In the genomic region with DNA sequence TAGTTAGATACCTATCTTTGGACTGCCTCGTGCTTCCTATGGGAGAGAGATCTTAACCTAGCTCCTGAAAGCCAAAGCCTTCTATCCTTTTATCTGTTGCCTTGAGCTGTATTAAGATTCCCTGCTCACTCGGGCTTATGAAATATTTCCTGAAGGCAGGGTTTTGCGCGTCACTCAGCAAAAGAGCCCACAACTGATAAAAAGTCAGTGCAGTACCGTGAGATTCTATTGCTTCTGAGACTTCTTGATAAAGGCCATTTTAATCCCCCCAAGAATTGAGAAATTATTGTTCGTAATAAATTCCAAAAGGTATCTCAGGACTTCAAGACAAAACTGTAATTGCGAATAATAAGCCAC, we compare ENCODE assay signal across 8 mouse cellular contexts. TPM values are rescaled to one million over a fixed set of nuclear protein-coding genes. Genes with fewer than 3 reads are reported as not detected.
DNase-seq lines count a peak whose midpoint lies in the region; ATAC-seq and TF ChIP-seq lines count a peak whose summit lies in the region.

No protein-coding gene starts in this region.

- peak overlapping the region; percentile 70 for H3K4me3 ChIP-seq in left cerebral cortex, adult 2 months
- H3K4me3 ChIP-seq in cortical plate, adult 2 months (ENCODE audit: insufficient read depth, low read length): peak overlapping the region; percentile 91
- H3K4me3 ChIP-seq in intestine, embryonic 15.5 days (replicated peaks): peak overlapping the region; percentile 53
- H3K4me3 ChIP-seq in neural tube, embryonic 12.5 days: peak overlapping the region; percentile 54

- DNase-seq in left cerebral cortex, adult 2 months (ENCODE audit: extremely low spot score in 1 of 2, low spot score in 2 of 2): no peak
- DNase-seq in left cerebral cortex, postnatal 36 days (ENCODE audit: low spot score in 2 of 2): no peak
- no peak for DNase-seq in cerebellum, adult 9-10 months
- no peak for DNase-seq in adrenal gland, adult 8-10 months
- DNase-seq in lung, postnatal 36 days: no peak

- peaks cover 3% of the 10 kb centered on the region; the same call in 1 of the 2 replicates for H3K27me3 ChIP-seq in intestine, embryonic 15.5 days (replicated peaks)
- H3K27me3 ChIP-seq in neural tube, embryonic 12.5 days (replicated peaks): peaks cover 11% of the 10 kb centered on the region

- peak overlapping the region; percentile 53 for H3K9ac ChIP-seq in intestine, embryonic 15.5 days
- H3K9ac ChIP-seq in neural tube, embryonic 12.5 days: peak overlapping the region; percentile 44; the same call in 1 of the 2 replicates

- intact Hi-C loops in left cerebral cortex, adult 2 months (cut with DNase I): loop anchor here (2.0 to 10.0 kb wide), 2 partner anchors 86 to 294 kb away; a partner anchor contains a TSS
- intact Hi-C loops in left cerebral cortex, postnatal 36 days (cut with DNase I): no loop called here

- no peak for TF ChIP-seq POLR2A in cortical plate, adult 2 months (IDR thresholded peaks at IDR 0.05; ENCODE audit: extremely low read depth, insufficient read depth, low read length)

- 38% methylated on average over 7 of the region's 7 CpGs for WGBS in intestine, embryonic 15.5 days
- 43% methylated on average over 7 of the region's 7 CpGs for WGBS in neural tube, embryonic 12.5 days

- peak overlapping the region; percentile 97 for H3K27ac ChIP-seq in left cerebral cortex, adult 2 months
- peak overlapping the region; percentile 98 for H3K27ac ChIP-seq in cortical plate, adult 2 months (ENCODE audit: insufficient read depth, low read length)
- peak overlapping the region; percentile 72 for H3K27ac ChIP-seq in intestine, embryonic 15.5 days
- H3K27ac ChIP-seq in neural tube, embryonic 12.5 days: peak overlapping the region; percentile 57; the same call in 1 of the 2 replicates

- H3K4me2 ChIP-seq in intestine, embryonic 15.5 days (replicated peaks): peak overlapping the region; percentile 56
- H3K4me2 ChIP-seq in neural tube, embryonic 12.5 days (replicated peaks): peak overlapping the region; percentile 58

- H3K9me3 ChIP-seq in intestine, embryonic 15.5 days: no peaks in the 10 kb centered on the region
- H3K9me3 ChIP-seq in neural tube, embryonic 12.5 days: no peaks in the 10 kb centered on the region

- no peak for TF ChIP-seq CTCF in left cerebral cortex, adult 2 months (IDR thresholded peaks at IDR 0.05)
- TF ChIP-seq CTCF in cortical plate, adult 2 months (IDR thresholded peaks at IDR 0.05; ENCODE audit: extremely low read depth, insufficient read depth, low read length): no peak

- no peaks in the 10 kb centered on the region for H3K36me3 ChIP-seq in intestine, embryonic 15.5 days
- no peaks in the 10 kb centered on the region for H3K36me3 ChIP-seq in neural tube, embryonic 12.5 days

- H3K4me1 ChIP-seq in cortical plate, adult 2 months (ENCODE audit: control insufficient read depth, insufficient read depth, low read length): no peaks in the 10 kb centered on the region
- no peaks in the 10 kb centered on the region for H3K4me1 ChIP-seq in intestine, embryonic 15.5 days (replicated peaks)
- H3K4me1 ChIP-seq in neural tube, embryonic 12.5 days: no peaks in the 10 kb centered on the region

- ATAC-seq in intestine, embryonic 15.5 days: no peak
- no peak for ATAC-seq in neural tube, embryonic 12.5 days (ENCODE audit: low FRiP score, low read depth)

RNA-seq across cellular contexts. Expression of a gene that starts 0.6 kb away (rescaled TPM):
- 10 to 100 TPM; 63.5 to 69.5 TPM for total RNA-seq in left cerebral cortex, adult 2 months (2021)
- 10 to 100 TPM; 65.6 to 72.2 TPM for total RNA-seq in left cerebral cortex, postnatal 36 days (2021)
- 26.7 and 27.9 TPM in 2 replicates for polyA plus RNA-seq in cortical plate, adult 2 months (2012; rRNA removed)
- 10.9 and 12.6 TPM in 2 replicates for polyA plus RNA-seq in intestine, embryonic 15.5 days (2015; fragmentation: Nextera tagmentation; extraction: Ambion mirVana)
- polyA plus RNA-seq in neural tube, embryonic 12.5 days (2016; fragmentation: Nextera tagmentation; extraction: Ambion mirVana): 22.3 and 23.9 TPM in 2 replicates
- 100 to 1,000 TPM; 294 to 489 (median 395) TPM for total RNA-seq in adrenal gland, adult 8-10 months (2022)

Comparison
In these comparisons a context has a peak if more than half of its experiments do, and no peak if none do; other contexts are left out.
1. RNA of a gene that starts 0.6 kb away (total RNA-seq): 294 to 489 TPM in adrenal gland, adult 8-10 months; 65.6 to 72.2 TPM in left cerebral cortex, postnatal 36 days and 63.5 to 69.5 TPM in left cerebral cortex, adult 2 months; every median in the first group is over 4 times any median in the second.
2. Peak in every context shown above with its lines, with median percentiles within 50 percentile points of each other: H3K27ac ChIP-seq and H3K4me3 ChIP-seq.